Mouse (Mus musculus) forebrain, embryonic 11.5 days (tissue): ENCODE measurements around the gene Rps11. TPM values are rescaled to one million over a fixed set of nuclear protein-coding genes. Genes with fewer than 3 reads are reported as not detected.

ENCODE experiments used
- ATAC-seq: fragments of 200-750 bp; cut with Nextera tagmentation; replicated peaks from 2 replicates; pipeline ENCODE4 v1.8.0; 2017; ENCODE audit warnings: moderate TSS enrichment; ENCODE audit not compliant: low FRiP score
- DNase-seq: peaks from one replicate; pipeline ENCODE4 v3.0.0-alpha.2; 2017; ENCODE audit warnings: low spot score
- H3K27ac ChIP-seq: fragments of 300-500 bp; sonication (generic); 2 replicates; pipeline ENCODE4 v1.5.1; 2014; ENCODE audit warnings: low read depth, low read length
- H3K27me3 ChIP-seq: fragments of 300-500 bp; sonication (generic); 2 replicates; pipeline ENCODE4 v1.6.1; 2014; ENCODE audit warnings: mild to moderate bottlenecking, low read length, mixed read lengths; ENCODE audit not compliant: control insufficient read depth, insufficient read depth
- H3K36me3 ChIP-seq: fragments of 300-500 bp; sonication (generic); 2 replicates; pipeline ENCODE4 v1.6.1; 2014; ENCODE audit warnings: mild to moderate bottlenecking, low read length, moderate library complexity, mixed read lengths; ENCODE audit not compliant: control insufficient read depth, insufficient read depth
- H3K4me1 ChIP-seq: fragments of 300-500 bp; sonication (generic); replicated peaks from 2 replicates; pipeline ENCODE4 v1.6.1; 2014; ENCODE audit warnings: low read length, mixed read lengths; ENCODE audit not compliant: control insufficient read depth, insufficient read depth
- H3K4me2 ChIP-seq: fragments of 300-500 bp; sonication (generic); 2 replicates; pipeline ENCODE4 v1.6.1; 2014; ENCODE audit warnings: low read depth, mild to moderate bottlenecking, low read length, moderate library complexity, mixed read lengths; ENCODE audit not compliant: severe bottlenecking
- H3K4me3 ChIP-seq: fragments of 300-500 bp; sonication (generic); 2 replicates; pipeline ENCODE4 v1.5.1; 2014; ENCODE audit warnings: low read depth, low read length
- H3K9ac ChIP-seq: fragments of 300-500 bp; sonication (generic); 2 replicates; pipeline ENCODE4 v1.6.1; 2014; ENCODE audit warnings: low read length
- H3K9me3 ChIP-seq: fragments of 300-500 bp; sonication (generic); 2 replicates; pipeline ENCODE4 v1.6.1; 2016; ENCODE audit warnings: low read length, mixed read lengths; ENCODE audit not compliant: control insufficient read depth
- WGBS: fragments of 180-500 bp; shearing (Covaris S2); extraction: QIAGEN DNeasy Blood & Tissue Kit; methylation state at CpG from one replicate; pipeline ENCODE4 v1.1.7; 2014; 5-methylcytosine and 5-hydroxymethylcytosine counted together
- microRNA counts: library from miRNA; unstranded; fragments of <30 nt; microRNA quantifications from one replicate; lab custom pipeline; 2015
- microRNA-seq: library from miRNA; unstranded; fragments of <30 nt; microRNA quantifications from one replicate; pipeline ENCODE4, GENCODE M21; 2016; ENCODE audit not compliant: insufficient number of aligned reads
- polyA plus RNA-seq: library from polyadenylated mRNA; unstranded; fragments of >200 nt; fragmentation: Nextera tagmentation; extraction: Ambion mirVana; gene quantifications from 2 replicates; pipeline ENCODE4 v1.2.1, GENCODE M21; 2014

The Rps11 gene
- polyA plus RNA-seq, 1 experiment from 2014 or later = 1,481 TPM

DNA sequence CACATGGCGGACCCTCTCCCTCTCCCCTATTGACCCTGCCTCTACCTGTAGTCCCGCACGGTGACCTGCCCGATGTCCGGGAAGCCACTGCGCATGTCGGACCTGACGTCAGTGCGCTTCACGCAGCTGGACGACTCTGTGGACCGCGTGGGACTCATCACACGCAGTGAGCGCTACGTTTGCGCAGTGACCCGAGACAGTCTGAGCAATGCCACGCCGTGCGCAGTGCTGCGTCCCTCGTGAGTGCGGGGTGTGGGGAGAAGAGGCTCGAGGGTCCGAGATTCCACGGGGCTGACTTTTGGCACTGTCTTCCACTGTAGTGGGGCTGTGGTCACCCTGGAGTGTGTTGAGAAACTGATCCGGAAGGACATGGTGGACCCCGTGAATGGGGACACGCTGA, 47.7 kb downstream of the Rps11 start:
- no peak overlapping the region for H3K9ac ChIP-seq
- no peaks in the 10 kb centered on the region for H3K27me3 ChIP-seq
- DNase-seq (no peak), ATAC-seq (no peak)
- H3K36me3 ChIP-seq = no peaks in the 10 kb centered on the region; the same call in 1 of the 2 replicates
- no peaks in the 10 kb centered on the region for H3K9me3 ChIP-seq
- no peak overlapping the region for H3K4me2 ChIP-seq
- H3K4me1 ChIP-seq = no peaks in the 10 kb centered on the region
- WGBS = 91% methylated on average over 30 of the region's 30 CpGs
- H3K4me3 ChIP-seq = no peak overlapping the region
- no peak overlapping the region for H3K27ac ChIP-seq

DNA sequence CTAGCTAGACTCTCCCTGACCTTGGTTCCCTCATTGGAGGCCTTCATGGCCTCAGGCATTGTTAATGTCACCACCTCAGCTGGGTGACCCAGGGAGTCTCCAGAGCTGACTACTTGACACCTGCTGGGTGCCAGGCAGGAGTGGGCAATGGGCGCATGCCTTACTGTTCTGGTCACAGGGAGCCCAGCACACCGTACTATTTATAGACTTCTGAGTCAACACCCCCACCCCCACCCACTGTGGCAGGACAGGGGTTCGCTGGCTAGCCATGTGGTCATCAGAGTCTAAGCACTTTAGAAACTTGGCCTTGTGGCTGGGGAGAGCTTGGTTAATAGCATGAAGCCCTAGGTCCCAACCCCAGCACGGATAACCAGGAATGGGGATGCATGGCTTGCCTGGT, 48.8 kb downstream of the Rps11 start:
- no peaks in the 10 kb centered on the region for H3K9me3 ChIP-seq
- ATAC-seq = no peak
- 89% methylated on average over 4 of the region's 4 CpGs for WGBS
- no peaks in the 10 kb centered on the region; the same call in 1 of the 2 replicates for H3K36me3 ChIP-seq
- H3K4me1 ChIP-seq = no peaks in the 10 kb centered on the region
- no peak overlapping the region for H3K9ac ChIP-seq
- H3K27me3 ChIP-seq = no peaks in the 10 kb centered on the region
- H3K4me2 ChIP-seq = no peak overlapping the region
- no peak for DNase-seq
- H3K4me3 ChIP-seq = no peak overlapping the region
- no peak overlapping the region for H3K27ac ChIP-seq

DNA sequence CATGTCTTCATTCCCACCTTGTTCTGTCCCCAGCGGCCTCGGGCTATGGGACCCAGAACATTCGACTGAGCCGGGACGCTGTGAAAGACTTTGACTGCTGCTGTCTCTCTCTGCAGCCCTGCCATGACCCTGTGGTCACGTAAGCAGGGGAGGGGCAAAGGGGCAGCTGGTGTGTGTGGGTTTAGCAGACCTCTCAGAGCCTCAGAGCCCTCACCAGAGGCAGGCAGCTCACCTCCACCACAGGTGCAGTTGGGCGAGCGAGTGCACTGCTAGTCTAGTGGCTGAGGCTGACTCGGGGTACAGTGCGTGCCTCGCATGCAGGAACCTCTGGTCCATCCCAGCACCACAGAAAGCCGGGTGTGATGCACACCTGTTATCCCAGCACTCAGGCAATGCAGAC, 50.3 kb downstream of the Rps11 start:
- Histone ChIP-seq H3K4me3 (no peak overlapping the region), H3K9me3 (no peaks in the 10 kb centered on the region), H3K9ac (no peak overlapping the region), H3K36me3 (no peaks in the 10 kb centered on the region; the same call in 1 of the 2 replicates), H3K4me2 (no peak overlapping the region), H3K27ac (no peak overlapping the region), H3K27me3 (no peaks in the 10 kb centered on the region), H3K4me1 (no peaks in the 10 kb centered on the region)
- DNase-seq (no peak), ATAC-seq (no peak)
- WGBS = 87% methylated on average over 12 of the region's 12 CpGs

DNA sequence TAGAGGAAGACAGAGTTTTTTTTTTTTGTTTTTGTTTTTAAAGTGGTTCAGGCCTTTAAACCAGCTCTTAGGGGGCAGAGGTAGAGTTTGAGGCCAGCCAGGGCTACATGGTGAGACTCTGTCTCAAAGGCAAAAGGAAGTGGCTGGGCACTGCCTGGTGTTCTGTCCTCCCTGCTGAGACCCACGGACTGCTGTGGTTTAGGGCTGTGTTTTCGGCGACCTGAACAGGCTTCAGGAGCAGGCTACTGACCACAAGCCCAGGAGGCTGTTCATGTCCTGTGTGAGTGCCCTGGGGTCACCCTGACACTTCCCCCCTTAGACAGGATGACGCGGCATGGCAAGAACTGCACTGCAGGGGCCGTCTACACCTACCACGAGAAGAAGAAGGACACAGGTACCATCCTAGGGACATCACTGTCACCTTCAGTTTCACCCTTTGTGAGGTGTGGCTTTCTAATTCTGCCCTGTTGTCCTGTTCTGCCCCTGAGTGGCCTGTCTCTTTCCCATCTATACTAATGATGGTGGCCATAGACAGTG, 51.0 kb downstream of the Rps11 start:
- Histone ChIP-seq H3K4me1 (no peaks in the 10 kb centered on the region), H3K4me3 (no peak overlapping the region), H3K36me3 (no peaks in the 10 kb centered on the region; the same call in 1 of the 2 replicates), H3K4me2 (no peak overlapping the region), H3K27me3 (no peaks in the 10 kb centered on the region), H3K9me3 (no peaks in the 10 kb centered on the region), H3K27ac (no peak overlapping the region), H3K9ac (no peak overlapping the region)
- no peak for DNase-seq
- no peak for ATAC-seq
- 89% methylated on average over 7 of the region's 7 CpGs for WGBS

MicroRNA genes within 50 kb of the gene (microRNA counts, 519-probe panel; counts per million panel counts)
- microRNA mmu-miR-150 (lab: Ali Mortazavi, UCI) = 31.2 counts per million

Small RNA genes lying within 50 kb of the gene (microRNA-seq; reads per million reads assigned to microRNA genes)
- gene Mir150 (20.2 reads per million, percentile 13 among the genes with 10 or more reads in this experiment), gene Mir5121 (57.2 reads per million, percentile 28 among the genes with 10 or more reads in this experiment), gene Mir7055 (not detected)

Other genes starting within 250 kb of the Rps11 start
- gene Med25, start 231.7 kb downstream of the Rps11 start, polyA plus RNA-seq = 135 and 139 TPM in 2 replicates
- 32.9 TPM in 2 replicates for gene Fuz, start 228.4 kb downstream of the Rps11 start, polyA plus RNA-seq
- gene Ap2a1, start 194.9 kb downstream of the Rps11 start, polyA plus RNA-seq = 88.8 and 93.4 TPM in 2 replicates
- gene Tsks, start 181.2 kb downstream of the Rps11 start, polyA plus RNA-seq = 0.23 TPM in 1 of 2 replicates, not detected in the other
- 26.3 and 27.2 TPM in 2 replicates for gene Cpt1c, start 149.6 kb downstream of the Rps11 start, polyA plus RNA-seq
- gene Prmt1, start 137.9 kb downstream of the Rps11 start, polyA plus RNA-seq = 286 and 301 TPM in 2 replicates
- 75.3 and 86.0 TPM in 2 replicates for gene Irf3, start 126.8 kb downstream of the Rps11 start, polyA plus RNA-seq
- 70.6 and 74.9 TPM in 2 replicates for gene Bcl2l12, start 125.7 kb downstream of the Rps11 start, polyA plus RNA-seq
- gene Scaf1, start 108.1 kb downstream of the Rps11 start, polyA plus RNA-seq = 59.9 and 60.2 TPM in 2 replicates
- gene Rras, start 106.5 kb downstream of the Rps11 start, polyA plus RNA-seq = 15.5 and 16.6 TPM in 2 replicates
- gene Prr12, start 71.6 kb downstream of the Rps11 start, polyA plus RNA-seq = 16.1 and 19.2 TPM in 2 replicates
- 52.6 and 64.0 TPM in 2 replicates for gene Nosip, start 62.0 kb downstream of the Rps11 start, polyA plus RNA-seq
- gene Prrg2, start 61.8 kb downstream of the Rps11 start, polyA plus RNA-seq = 14.2 and 18.4 TPM in 2 replicates
- 110 and 118 TPM in 2 replicates for gene Rcn3, start 32.2 kb downstream of the Rps11 start, polyA plus RNA-seq
- 7.1 and 7.3 TPM in 2 replicates for gene Fcgrt, start 20.6 kb downstream of the Rps11 start, polyA plus RNA-seq
- gene Rpl13a, start 4.3 kb upstream of the Rps11 start, polyA plus RNA-seq = 1,136 and 1,164 TPM in 2 replicates
- gene Gm45713, start 11.8 kb upstream of the Rps11 start, polyA plus RNA-seq = 0.45 and 0.55 TPM in 2 replicates
- gene Flt3l, start 12.0 kb upstream of the Rps11 start, polyA plus RNA-seq = 1.2 and 1.8 TPM in 2 replicates
- 95.9 and 110 TPM in 2 replicates for gene Pih1d1, start 29.9 kb upstream of the Rps11 start, polyA plus RNA-seq
- 44.0 and 44.1 TPM in 2 replicates for gene Aldh16a1, start 30.1 kb upstream of the Rps11 start, polyA plus RNA-seq
- 3.6 and 4.6 TPM in 2 replicates for gene Slc17a7, start 39.5 kb upstream of the Rps11 start, polyA plus RNA-seq
- gene Gfy, start 55.1 kb upstream of the Rps11 start, polyA plus RNA-seq = 0.13 and 0.33 TPM in 2 replicates
- gene Pth2, start 56.6 kb upstream of the Rps11 start, polyA plus RNA-seq = not detected in 2 replicates
- gene Ccdc155, start 80.5 kb upstream of the Rps11 start, polyA plus RNA-seq = 0.83 and 0.90 TPM in 2 replicates
- 0.48 TPM in 1 of 2 replicates, not detected in the other for gene Dkkl1, start 87.7 kb upstream of the Rps11 start, polyA plus RNA-seq
- gene Tead2, start 91.3 kb upstream of the Rps11 start, polyA plus RNA-seq = 297 and 318 TPM in 2 replicates
- gene Cd37, start 114.7 kb upstream of the Rps11 start, polyA plus RNA-seq = 0.60 and 1.1 TPM in 2 replicates
- gene Slc6a16, start 116.6 kb upstream of the Rps11 start, polyA plus RNA-seq = 0.36 TPM in 1 of 2 replicates, not detected in the other
- gene Slc6a21, start 153.1 kb upstream of the Rps11 start, polyA plus RNA-seq = not detected in 2 replicates
- gene Trpm4, start 209.3 kb upstream of the Rps11 start, polyA plus RNA-seq = 5.6 and 6.8 TPM in 2 replicates
- gene Hrc, start 210.9 kb upstream of the Rps11 start, polyA plus RNA-seq = not detected in 2 replicates
- gene Ppfia3, start 242.6 kb upstream of the Rps11 start, polyA plus RNA-seq = 11.6 and 13.0 TPM in 2 replicates
- 0.48 and 1.5 TPM in 2 replicates for gene Lin7b, start 246.1 kb upstream of the Rps11 start, polyA plus RNA-seq